Mouse (Mus musculus) cerebellum, postnatal 36 days (tissue): ENCODE results near the gene Idua.
A peak's percentile ranks its signal among the peaks of the same experiment; 100 is the strongest.

Experiments
- DNase-seq, 2 experiments: peaks; one replicate each; pipeline ENCODE4 v3.0.0; 2021 to 2022; ENCODE audit warnings: mixed read lengths in 2 of 2

The Idua gene

DNA sequence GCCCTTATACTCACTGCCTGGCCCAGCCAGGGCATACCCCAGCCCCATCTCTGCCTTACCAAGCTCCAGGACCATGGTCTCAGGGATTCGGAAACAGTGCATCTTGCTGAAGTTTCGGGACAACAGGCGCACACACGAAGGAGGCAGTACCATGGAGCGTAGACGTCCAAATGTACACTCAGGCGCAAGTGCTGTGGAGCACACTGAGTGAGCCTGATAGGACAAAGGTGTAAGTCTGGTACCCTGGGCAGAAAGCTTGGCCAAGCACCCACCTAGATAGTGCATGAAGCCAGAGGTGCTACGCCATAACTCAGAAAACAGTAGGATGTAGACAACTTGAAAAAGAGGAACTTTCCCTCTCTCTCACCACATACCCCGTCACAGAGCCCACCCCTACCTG, 4.8 kb upstream of the Idua start:
- no peak for DNase-seq

DNA sequence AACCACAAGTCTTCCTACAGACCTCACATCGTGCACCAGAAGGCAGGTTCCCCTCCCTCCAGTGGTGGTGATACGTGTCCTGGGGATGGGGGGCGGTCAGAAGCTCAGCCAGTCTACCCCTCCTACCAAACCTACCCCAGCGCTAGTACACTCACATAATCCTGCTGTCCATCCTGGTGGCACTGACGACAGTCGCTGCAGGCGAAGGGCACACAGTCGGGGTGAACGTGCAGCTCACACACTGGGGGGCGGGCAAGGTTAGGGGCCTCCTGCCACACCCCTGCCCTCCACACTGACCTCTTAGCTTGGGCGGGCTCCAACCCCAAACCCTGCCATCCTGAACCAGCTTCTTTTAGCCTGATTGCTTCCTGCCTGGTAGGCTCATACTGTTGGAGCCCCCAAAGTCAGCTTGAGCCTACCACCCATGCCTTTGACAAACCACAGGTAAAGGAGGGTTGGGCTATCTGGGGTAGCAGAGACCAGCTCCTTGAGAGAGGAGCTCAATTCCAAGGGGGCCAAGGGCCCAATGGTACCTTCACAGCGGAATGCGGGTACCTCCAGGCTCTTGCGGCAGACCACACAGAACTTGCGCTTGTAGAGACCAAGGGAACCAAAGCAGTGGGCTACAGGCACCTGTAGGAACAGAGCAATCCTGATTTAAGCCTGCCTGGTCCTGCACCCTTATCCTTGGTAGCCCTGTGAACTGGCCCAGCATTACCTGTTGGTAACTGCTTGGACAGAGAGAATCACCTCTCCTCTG, 4.1 kb upstream of the Idua start:
- no peak for DNase-seq

DNA sequence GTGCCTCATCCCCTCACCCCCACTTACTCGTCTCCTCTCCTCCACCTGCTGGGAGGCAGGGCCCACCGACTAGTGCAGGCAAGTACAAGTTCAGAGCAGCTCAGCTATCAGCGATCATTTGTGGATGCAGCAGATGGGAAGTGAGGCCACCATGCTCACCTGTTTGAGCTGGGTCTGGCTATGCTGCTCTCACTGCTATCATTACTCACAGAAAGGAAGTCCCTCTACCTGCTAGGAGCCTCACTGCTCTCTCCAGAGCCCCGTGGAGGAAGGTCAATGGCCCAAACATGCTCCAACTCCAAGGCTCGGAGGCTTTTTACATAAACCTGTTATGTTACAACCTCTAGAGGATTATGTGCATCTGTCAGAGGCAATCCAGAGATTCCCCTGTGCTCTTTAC, 2.7 kb upstream of the Idua start:
- no peak for DNase-seq

DNA sequence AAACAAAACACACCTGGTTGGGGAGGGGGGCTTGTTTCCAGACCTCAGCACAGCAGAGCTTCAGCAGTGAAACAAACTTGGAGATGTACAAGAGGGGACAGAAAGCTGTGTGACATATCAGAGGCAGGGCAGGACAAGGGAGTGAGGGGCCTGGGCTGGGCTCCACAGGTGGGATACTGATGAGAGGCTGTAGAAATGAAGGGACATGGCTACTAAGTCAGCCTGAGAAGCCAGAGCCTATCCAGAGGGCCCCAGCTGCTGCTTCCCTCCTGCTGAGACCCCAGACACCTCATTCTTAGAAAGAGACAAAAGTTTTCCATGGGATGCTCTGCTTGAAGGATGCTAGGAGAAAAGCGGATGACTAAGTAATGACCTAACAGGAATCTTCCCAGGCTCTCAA, 1.5 kb upstream of the Idua start:
- DNase-seq, result no peak

DNA sequence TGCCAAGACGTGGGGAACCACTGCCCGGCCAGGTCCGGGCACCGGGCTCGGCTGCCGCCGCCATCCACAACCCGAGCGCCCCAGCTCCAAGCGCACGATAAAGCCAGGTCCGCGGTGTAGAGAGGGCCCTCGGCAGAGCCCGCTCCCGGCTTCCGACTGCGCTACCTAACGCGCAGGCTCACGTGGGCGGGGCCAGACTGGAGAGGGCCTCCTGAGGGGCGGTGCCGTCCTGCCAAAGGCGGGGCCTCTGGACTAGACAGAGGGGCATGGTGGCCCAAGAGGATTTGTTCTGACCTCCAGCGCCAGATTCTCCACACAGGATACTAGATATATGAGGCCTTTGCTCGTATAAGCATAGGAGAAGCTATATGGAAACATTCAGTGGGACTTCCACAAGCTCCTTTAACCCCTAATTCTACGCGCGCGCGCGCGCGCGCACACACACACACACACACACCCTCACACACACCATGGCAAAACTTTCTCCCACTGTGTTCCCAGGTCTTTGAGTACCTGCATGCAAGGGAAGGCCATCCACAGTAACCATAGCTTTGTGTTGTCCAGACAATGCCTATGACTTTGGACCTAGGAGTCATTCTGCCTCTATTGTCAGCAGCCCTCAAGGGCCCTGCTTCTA, 619 bp downstream of the Idua start:
- DNase-seq, result peak; percentile 86 to 92

DNA sequence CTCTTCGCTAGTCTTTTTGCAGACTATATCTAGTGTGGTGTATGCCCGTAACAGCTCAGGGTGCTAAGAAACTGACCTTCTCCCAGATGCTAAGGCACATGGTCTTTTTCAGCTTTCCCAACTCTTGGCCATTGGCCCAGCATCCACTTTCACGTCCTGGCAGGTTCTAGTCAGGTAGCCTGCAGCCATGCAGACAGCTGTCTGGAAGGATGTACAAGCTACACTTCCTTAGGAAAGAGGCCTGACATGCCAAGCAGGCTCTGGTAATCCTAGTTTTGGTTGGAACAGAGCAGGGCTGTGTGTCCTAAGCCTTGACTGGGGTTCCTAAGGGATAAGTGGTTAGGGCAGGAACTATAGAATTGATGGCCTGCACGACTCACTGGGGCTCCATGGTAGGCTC, 2.6 kb downstream of the Idua start:
- DNase-seq, result no peak

DNA sequence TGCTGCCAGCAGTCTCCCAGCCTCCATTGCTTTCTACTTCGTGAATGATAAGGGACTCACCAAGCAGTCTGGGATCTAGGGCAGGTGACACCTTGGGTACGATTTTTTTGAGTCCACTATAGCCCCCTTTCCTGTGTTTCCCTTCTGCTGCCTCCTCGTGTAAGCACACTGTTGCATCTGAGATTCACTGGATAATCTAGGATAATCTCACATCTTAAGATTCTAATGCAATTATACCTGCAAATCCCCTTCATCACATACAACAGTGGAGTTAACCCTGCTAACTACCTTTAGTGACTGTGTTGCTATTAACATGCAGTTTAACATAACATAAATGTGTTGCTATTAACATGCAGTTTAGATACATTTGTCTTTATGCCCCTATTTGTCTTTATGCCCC, 4.9 kb downstream of the Idua start:
- DNase-seq, result no peak

DNA sequence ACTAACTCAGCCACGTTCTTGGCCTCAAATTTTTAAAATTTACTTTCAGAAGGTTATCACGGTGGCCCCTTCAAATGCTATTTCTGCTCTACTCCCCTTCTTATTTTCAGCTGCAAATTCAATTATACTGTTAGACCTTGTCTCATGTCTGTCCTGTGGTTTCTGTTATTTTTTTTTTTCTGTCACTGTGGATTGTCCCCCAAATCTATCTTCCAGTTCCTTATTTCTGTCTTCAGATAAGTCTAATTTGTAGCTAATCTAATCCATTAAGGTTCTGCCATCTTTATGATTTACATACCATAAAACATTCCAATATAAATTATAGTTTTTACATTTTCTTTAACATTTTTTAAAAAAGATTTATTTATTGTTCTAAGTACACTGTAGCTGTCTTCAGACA, 7.2 kb downstream of the Idua start:
- no peak for DNase-seq

DNA sequence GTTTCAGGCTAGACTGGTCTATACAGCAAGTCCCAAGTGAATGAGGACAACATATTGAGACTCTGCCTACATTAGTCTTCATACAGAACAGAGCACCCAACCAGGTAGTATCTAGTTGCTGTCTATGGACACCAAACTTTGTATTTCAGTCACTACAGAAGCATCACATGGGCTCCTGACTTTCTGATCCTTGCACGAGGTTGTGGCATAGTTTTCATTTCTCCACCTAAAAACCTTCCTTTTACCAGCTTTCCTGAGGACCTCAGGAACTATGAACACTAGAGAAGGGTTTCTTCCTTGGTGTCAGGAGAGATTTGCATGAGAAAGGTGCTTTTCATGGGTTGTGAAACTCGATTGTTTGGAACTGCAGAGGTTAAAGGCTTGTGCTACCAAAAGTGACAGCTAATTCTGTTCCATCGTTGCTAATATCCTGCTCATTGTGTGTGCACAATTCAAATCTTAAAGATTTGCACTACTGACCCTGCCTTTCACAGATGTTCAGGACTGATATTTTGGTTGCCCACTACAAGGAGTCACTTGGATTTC, 8.3 kb downstream of the Idua start:
- no peak for DNase-seq

DNA sequence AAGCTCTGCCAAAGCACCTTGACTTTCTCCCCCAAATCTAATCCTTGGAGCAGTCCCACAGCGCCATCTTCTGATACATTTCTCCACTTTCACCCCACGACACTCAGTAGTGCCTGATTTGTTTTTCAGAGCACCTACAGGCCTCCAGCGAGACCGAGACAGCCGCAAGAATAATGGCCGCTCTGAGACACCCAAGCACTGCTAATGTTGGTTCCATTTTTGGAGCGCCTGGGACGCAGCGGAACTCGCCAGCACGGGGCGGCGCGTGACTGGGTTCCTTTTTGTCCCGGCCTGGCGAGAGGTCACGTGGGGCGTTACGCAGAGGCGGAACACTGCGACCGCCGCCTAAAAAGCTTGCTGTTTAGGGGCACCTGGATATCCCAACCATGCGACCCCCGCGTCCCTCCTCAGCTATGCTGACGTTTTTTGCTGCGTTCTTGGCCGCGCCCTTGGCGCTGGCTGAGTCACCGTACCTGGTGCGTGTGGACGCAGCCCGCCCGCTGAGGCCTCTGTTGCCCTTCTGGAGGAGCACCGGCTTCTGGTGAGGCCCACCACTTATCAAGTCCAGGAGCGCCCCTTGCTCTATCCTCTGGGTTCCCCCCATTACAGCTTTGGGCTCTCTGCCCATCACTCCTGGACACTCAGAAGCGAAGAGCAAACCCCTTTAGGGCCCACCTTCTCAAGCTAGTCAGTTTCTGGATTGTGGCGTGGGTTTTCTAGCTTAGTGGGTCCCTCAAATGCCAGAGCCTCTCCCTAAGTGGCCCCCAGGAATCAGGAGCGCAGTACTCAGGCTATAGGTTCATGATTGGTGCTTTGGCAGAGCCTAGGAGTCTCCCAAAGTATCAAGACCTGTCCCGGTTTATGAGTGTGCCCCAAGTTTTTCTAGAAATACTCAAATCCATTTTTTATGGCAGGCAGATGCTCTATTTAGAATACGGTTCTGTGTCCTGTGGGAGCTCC, 9.1 kb downstream of the Idua start, which contains the start of gene Dgkq:
Dgkq (minus strand) TSS at position 696 of the 960 bp plus-strand sequence.
- peak; percentile 88 to 90 for DNase-seq

DNA sequence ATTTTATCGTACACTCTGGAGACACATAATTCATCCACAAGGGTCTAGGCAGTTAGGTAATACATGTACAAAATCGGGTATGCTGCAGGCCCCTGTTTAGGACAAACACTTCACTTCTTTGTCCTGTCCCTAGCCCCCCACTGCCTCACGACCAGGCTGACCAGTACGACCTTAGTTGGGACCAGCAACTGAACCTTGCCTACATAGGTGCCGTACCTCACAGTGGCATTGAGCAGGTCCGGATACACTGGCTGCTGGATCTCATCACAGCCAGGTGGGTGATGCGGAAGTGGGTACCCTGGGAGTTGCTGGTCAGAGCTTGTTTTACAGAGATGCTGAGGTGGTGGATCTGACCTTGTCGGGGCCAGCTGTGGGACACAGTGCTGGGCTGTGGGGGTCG, 9.9 kb downstream of the Idua start:
- DNase-seq, result no peak

DNA sequence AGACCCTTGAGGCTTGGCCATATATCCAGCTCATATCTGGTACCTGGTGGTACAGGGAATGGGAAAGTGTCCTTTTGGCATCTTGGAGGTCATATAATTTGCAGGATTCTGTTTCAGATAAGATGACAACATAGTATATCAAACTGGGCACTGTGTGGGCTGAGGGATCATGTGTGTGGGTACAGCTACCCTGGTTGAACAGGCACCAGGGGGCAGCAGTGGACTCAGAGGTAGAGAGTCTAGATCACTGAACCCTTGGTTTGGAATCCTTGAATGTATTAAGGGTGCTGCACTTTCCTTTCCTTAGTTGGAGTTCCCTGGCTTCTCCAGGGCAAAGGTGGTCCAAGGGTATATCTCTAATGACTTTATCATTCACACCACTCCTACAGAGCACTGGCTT, 10.7 kb downstream of the Idua start:
- peak in 1 of 2 experiments; percentile 43 for DNase-seq

DNA sequence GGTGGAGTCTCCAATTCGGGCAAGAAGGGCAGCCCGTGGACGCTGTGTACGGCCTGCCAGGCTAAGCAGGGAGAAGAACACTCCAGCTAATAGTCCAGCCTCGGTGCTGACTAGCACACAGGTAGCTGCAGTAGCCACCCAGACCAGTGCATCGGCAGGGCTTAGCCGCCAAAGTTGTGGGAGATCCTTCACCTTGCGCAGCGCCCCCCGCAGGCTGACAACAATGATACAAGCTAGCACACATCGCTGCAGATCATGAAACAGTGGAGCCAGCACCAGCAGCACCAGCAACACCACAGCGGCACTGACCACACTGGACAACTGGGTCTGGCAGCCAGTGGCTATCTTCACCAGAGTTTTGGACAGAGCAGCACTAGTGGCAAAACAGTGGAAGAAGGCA, 11.6 kb downstream of the Idua start:
- DNase-seq, result no peak

DNA sequence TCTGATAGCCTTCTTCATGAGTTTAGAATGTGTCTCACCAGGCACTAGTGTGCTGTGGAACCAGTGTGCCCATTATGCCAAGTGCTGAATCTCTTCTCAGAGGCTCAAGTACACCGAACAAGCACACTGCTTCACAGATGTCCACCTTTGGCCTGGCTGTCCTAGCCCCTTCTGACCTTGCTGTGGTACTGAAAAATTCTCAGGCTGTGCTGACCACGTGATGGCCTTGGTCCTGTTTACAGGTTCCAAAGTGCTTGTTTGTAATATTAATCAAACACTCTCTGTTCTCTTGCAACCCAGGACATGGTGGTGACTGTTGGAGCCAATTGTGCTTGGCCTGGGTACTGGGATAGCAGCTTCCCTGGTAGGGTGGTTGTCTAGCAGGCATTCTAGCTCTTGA, 14.5 kb downstream of the Idua start:
- DNase-seq, result no peak

DNA sequence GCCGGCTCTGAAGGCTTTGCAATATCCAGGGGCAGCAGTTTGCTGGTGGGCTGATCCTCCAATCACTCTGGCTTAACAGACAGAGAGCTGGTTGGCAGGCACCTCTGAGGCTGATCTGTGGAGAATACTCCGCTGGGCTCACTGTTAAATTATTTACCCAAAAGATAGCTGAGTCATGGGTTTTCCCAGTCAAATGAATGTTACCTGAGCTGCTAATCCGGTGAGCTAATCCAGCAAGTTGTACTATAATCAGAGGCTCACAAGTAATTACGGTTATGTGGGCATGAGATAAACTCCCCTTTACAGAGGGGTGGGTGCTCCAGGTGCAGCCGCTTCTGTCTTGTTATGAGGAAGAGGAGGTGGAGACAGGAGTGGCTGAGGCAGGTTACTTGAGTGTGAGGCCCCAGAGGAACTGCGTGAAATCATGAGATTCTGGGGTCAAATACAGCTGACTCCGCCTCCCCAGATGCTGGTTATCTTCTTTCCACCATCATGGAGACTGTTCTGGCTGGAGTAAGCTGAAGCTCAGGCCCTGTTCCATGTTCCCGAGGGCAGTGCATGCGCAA, 15.2 kb downstream of the Idua start, which contains the start of gene Slc26a1:
Slc26a1 (minus strand) TSS at position 319 of the 566 bp plus-strand sequence.
- DNase-seq, result no peak

DNA sequence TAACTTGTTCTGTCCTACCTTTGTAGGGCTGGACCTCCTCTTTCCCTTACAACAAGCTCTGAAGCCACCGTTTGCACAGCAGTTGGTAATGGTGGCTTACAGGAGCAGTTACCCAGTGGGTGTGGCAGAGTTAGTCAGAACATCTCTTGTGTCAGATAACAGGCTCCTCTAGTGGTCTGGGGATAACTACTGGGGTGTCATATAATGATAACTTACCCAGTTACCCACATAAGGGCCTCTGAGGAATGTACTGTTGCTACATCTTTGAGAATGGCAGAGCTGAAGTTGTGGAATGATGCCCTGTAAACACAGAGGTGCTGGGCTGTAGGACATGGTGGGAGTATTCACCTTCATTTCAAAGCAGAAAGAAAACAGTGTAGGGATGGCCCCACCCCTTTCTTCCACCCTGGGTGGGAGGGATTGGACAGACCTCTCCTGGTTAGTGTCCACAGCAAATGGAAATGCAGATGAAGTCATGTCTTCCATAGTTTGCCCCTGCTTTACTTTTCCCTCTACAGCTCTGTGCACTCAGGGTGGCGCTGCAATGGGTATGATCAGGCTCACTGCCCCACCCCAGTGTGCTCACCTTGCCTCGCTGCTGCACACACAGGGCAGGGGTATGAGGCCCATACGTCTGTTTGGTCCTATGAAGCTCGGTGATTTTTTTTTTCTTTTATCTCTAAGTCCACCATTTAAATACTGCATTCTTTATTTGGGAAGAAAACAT, 16.8 kb downstream of the Idua start:
- DNase-seq, result peak in 1 of 2 experiments; percentile 35

DNA sequence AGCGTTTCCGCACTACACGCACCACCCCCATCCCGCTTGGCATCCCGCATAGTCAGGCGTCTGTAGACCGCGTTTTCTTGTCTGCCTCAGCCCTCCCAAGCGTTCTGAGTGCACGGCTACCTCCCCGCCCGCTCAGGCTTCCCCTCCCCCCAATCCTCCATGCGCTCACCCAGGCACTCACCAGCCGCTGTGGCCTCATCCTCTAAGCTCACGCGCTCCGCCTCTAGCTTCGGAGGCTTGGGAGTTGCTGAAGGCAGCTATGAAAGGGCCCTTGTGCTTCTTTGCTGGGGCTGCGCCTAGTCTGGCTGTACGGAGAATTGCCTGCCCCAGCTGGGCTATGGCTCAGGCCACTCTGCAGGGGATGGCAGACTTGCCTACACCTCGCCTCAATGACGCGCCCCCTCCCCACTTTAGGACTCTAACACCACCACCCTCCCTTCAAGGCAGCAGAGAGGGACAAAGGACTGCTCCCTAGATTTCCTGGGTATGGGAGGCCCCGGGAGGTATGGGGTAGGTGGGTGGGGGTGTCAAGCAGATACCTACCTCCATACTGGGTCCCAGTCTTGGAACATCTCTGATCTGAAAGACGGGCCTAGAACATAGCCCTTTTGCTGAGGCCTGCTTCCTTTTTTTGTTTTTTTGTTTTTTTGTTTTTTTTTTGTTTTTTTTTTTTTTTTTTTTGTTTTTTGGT, 17.6 kb downstream of the Idua start:
- peak; percentile 65 to 72 for DNase-seq

DNA sequence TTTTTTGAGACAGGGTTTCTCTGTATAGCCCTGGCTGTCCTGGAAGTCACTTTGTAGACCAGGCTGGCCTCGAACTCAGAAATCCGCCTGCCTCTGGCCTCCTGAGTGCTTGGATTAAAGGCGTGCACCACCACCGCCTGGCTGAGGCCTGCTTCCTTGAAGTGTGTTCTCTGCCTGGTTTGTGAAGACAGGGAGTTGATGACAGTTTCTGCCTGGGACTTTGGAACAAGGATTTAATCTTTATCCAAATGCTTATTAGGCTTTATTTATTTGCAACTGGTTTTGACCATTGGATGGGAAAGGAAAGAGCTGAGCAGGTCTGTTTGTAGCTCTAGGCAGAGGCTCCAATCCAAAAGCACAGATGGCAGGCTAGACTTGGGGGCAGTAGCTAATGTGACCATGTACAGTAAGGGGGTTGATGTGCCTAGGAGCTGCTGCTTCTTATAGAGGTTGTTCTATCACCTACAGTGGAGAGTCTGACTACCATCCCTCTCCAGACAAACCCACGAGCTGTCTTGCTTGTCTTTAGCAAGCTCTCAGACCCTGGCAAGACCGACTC, 18.2 kb downstream of the Idua start:
- DNase-seq, result no peak

DNA sequence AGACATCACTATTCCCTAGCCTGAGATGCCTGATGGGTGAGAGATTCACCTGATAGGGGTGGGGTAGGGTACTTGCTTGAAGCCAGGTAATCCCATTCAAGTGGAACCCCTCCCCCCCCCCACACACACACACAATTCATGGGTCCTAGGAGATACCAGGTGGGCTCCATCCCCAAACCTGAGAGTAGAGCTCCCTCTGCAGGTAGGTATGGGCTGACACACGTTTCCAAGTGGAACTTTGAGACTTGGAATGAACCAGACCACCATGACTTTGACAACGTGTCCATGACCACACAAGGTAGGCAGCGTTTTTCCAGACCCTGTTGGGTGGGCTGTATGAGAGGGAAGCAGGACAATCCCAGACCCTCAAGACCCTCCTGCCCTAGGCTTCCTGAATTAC, 19.8 kb downstream of the Idua start:
- DNase-seq, result no peak

DNA sequence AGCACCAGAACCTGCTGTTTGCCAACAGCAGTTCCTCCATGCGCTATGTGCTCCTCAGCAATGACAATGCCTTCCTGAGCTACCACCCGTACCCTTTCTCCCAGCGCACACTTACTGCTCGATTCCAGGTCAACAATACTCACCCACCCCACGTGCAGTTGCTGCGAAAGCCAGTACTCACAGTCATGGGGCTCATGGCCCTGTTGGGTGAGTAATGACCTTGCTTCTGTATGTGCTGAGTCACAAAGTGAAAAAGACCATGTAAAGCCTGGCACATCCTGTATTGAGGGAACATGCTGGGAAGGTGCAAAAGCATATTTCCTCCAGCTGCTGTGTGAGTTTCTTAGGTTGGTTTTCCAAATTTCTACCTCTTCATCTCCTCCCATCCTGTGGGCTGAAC, 20.7 kb downstream of the Idua start:
- no peak for DNase-seq

DNA sequence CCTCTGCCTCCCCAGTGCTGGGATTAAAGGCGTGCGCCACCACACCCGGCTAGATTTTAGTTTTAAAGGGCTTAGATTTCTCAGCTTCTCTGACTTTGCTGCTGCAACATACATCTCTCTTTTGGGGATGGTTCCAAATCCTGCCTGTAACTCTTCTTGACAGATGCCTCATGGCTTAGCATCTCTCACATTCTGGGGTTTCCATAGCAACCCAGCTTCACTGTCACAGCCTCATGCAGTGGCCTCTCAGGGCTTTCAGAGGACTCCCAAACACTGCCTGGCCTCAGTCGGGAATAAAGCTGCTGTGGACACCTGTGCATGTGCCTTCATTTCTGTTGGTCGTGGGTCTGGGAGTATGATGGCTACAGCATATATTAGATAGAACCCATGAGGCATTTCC, 29.0 kb downstream of the Idua start:
- no peak for DNase-seq
